Mouse (Mus musculus) testis, adult 2 months (tissue): ENCODE results near the gene Rbms1. TPM values are rescaled to one million over a fixed set of nuclear protein-coding genes. Genes with fewer than 3 reads are reported as not detected.

Source experiments
- H3K27ac ChIP-seq: fragments of 200-500 bp; 2 replicates; pipeline ENCODE4 v1.5.1; 2012; ENCODE audit warnings: low read depth, low read length; ENCODE audit not compliant: control insufficient read depth, insufficient read depth
- H3K27me3 ChIP-seq: fragments of 200-500 bp; 2 replicates; pipeline ENCODE4 v1.6.1; 2012; ENCODE audit warnings: mild to moderate bottlenecking, low read length, moderate library complexity; ENCODE audit not compliant: control insufficient read depth, insufficient read depth
- H3K36me3 ChIP-seq: fragments of 200-500 bp; 2 replicates; pipeline ENCODE4 v1.6.1; 2012; ENCODE audit warnings: mild to moderate bottlenecking, low read length; ENCODE audit not compliant: control insufficient read depth, insufficient read depth
- H3K4me1 ChIP-seq: fragments of 200-500 bp; 2 replicates; pipeline ENCODE4 v1.6.1; 2012; ENCODE audit warnings: low read length; ENCODE audit not compliant: control insufficient read depth, insufficient read depth
- H3K4me3 ChIP-seq: fragments of 200-500 bp; 2 replicates; pipeline ENCODE4 v1.5.1; 2012; ENCODE audit warnings: low read depth, mild to moderate bottlenecking, low read length, moderate library complexity, mixed read lengths; ENCODE audit not compliant: control insufficient read depth
- CTCF ChIP-seq: fragments of 200-500 bp; IDR thresholded peaks from 2 replicates; pipeline ENCODE4 v1.5.1; 2012; ENCODE audit warnings: low read depth, mild to moderate bottlenecking, inconsistent platforms, low read length, moderate library complexity; ENCODE audit not compliant: control insufficient read depth, insufficient read depth, insufficient replicate concordance
- POLR2A ChIP-seq: fragments of 200-500 bp; IDR thresholded peaks from 2 replicates; pipeline ENCODE4 v1.6.1; 2012; ENCODE audit warnings: low read depth, mild to moderate bottlenecking, inconsistent platforms, low read length, moderate library complexity; ENCODE audit not compliant: control insufficient read depth
- polyA plus RNA-seq: library from polyadenylated mRNA; depleted of rRNA; stranded (reverse); fragments of >200 nt; gene quantifications from 2 replicates; pipeline ENCODE4 v1.2.3, GENCODE M21; 2012

Rbms1 gene
- polyA plus RNA-seq, 1 experiment = 284 TPM

- Histone ChIP-seq H3K36me3 (no peaks in the 10 kb centered on the region), H3K27me3 (no peaks in the 10 kb centered on the region; the same call in 1 of the 2 replicates), H3K4me1 (peaks cover 4% of the 10 kb centered on the region; the same call in 1 of the 2 replicates), H3K4me3 (peak overlapping the region; percentile 77), H3K27ac (peak overlapping the region; percentile 36; the same call in 1 of the 2 replicates)
- TF ChIP-seq CTCF (no peak), POLR2A (no peak)
Observed at GRCm38 (mm10) chr2:60962001-60962670, 856 bp downstream of the Rbms1 start.

GRCm38 (mm10) chr2:60961281-60961680 lies 1.7 kb downstream of the Rbms1 start:
- Histone ChIP-seq H3K36me3 (no peaks in the 10 kb centered on the region), H3K4me1 (peaks cover 4% of the 10 kb centered on the region; the same call in 1 of the 2 replicates), H3K27me3 (no peaks in the 10 kb centered on the region; the same call in 1 of the 2 replicates), H3K4me3 (no peak overlapping the region), H3K27ac (no peak overlapping the region)
- TF ChIP-seq POLR2A (no peak), CTCF (no peak)

GRCm38 (mm10) chr2:60948241-60948640 lies 14.8 kb downstream of the Rbms1 start:
- no peak for TF ChIP-seq CTCF
- no peak for TF ChIP-seq POLR2A
- Histone ChIP-seq H3K27ac (no peak overlapping the region), H3K36me3 (no peaks in the 10 kb centered on the region), H3K27me3 (no peaks in the 10 kb centered on the region), H3K4me3 (no peak overlapping the region), H3K4me1 (no peaks in the 10 kb centered on the region)

GRCm38 (mm10) chr2:60947817-60948216 lies 15.2 kb downstream of the Rbms1 start:
- Histone ChIP-seq H3K27me3 (no peaks in the 10 kb centered on the region), H3K36me3 (no peaks in the 10 kb centered on the region), H3K27ac (no peak overlapping the region), H3K4me1 (no peaks in the 10 kb centered on the region), H3K4me3 (no peak overlapping the region)
- TF ChIP-seq CTCF = no peak
- TF ChIP-seq POLR2A = no peak

- H3K4me1 ChIP-seq = no peaks in the 10 kb centered on the region
Observed at GRCm38 (mm10) chr2:60940454-60940961, 22.5 kb downstream of the Rbms1 start.

GRCm38 (mm10) chr2:60939957-60940356 lies 23.0 kb downstream of the Rbms1 start:
- H3K4me3 ChIP-seq = no peak overlapping the region
- no peak overlapping the region for H3K27ac ChIP-seq
- no peaks in the 10 kb centered on the region for H3K4me1 ChIP-seq
- H3K36me3 ChIP-seq = no peaks in the 10 kb centered on the region
- no peak for TF ChIP-seq CTCF
- TF ChIP-seq POLR2A = no peak
- H3K27me3 ChIP-seq = no peaks in the 10 kb centered on the region

More at GRCm38 (mm10) chr2:60940454-60940961, 22.5 kb downstream of the Rbms1 start:
- TF ChIP-seq CTCF (no peak), POLR2A (no peak)
- no peaks in the 10 kb centered on the region for H3K36me3 ChIP-seq
- no peaks in the 10 kb centered on the region for H3K27me3 ChIP-seq
- peak overlapping the region; percentile 42; the same call in 1 of the 2 replicates for H3K27ac ChIP-seq
- H3K4me3 ChIP-seq = no peak overlapping the region

- H3K27ac ChIP-seq = no peak overlapping the region
- no peaks in the 10 kb centered on the region for H3K4me1 ChIP-seq
- TF ChIP-seq POLR2A (no peak), CTCF (no peak)
- H3K27me3 ChIP-seq = no peaks in the 10 kb centered on the region
- H3K4me3 ChIP-seq = no peak overlapping the region
- H3K36me3 ChIP-seq = no peaks in the 10 kb centered on the region
Observed at GRCm38 (mm10) chr2:60936910-60937309, 26.1 kb downstream of the Rbms1 start.
